Mouse (Mus musculus): ENCODE data around the gene Kcna3. TPM values are rescaled to one million over a fixed set of nuclear protein-coding genes. Genes with fewer than 3 reads are reported as not detected.

The Kcna3 gene
- 0.59 and 1.6 TPM in 2 replicates for polyA plus RNA-seq (2014; fragmentation: Nextera tagmentation; extraction: Ambion mirVana)

- H3K4me2 ChIP-seq (replicated peaks; ENCODE audit: low read depth, low read length) = peak within 1 kb of the TSS; percentile 99
- 0 out of 2 replicates have a peak within 1 kb of the TSS, but pooled peaks have one; percentile 21 for H3K27ac ChIP-seq (ENCODE audit: low read length)
- peak within 1 kb of the TSS; percentile 62 for H3K4me3 ChIP-seq (ENCODE audit: low read depth, low read length)
- H3K27me3 ChIP-seq (ENCODE audit: control insufficient read depth, insufficient read depth, low read length) = 0 out of 2 replicates have a peak, but pooled peaks cover 3% of the 10 kb centered on the region
- H3K9ac ChIP-seq (replicated peaks; ENCODE audit: low read depth, low read length) = peak within 1 kb of the TSS; percentile 40
- WGBS = under 1% methylated on average over 50 of the region's 80 CpGs
- 0 out of 2 replicates have a peak, but pooled peaks cover 4% of the 10 kb centered on the region for H3K4me1 ChIP-seq (ENCODE audit: control insufficient read depth, insufficient read depth, low read length)
- no peaks in the 10 kb centered on the region for H3K36me3 ChIP-seq (ENCODE audit: control insufficient read depth, insufficient read depth, low read length)
- H3K9me3 ChIP-seq (ENCODE audit: control insufficient read depth, low read depth, low read length) = no peaks in the 10 kb centered on the region
- ATAC-seq (ENCODE audit: insufficient number of reproducible peaks, insufficient read depth, low FRiP score, low read depth) = peak; percentile 93
Observed at GRCm38 (mm10) chr3:107035521-107036457, at the start of gene Kcna3. Kcna3 (plus strand) TSS chr3:107036169.

GRCm38 (mm10) chr3:106991334-106991733 lies 44.6 kb upstream of the Kcna3 start:
- Histone ChIP-seq H3K27me3 (ENCODE audit: control insufficient read depth, insufficient read depth, low read length) (no peaks in the 10 kb centered on the region), H3K4me2 (replicated peaks; ENCODE audit: low read depth, low read length) (no peak overlapping the region), H3K9me3 (ENCODE audit: control insufficient read depth, low read depth, low read length) (no peaks in the 10 kb centered on the region), H3K4me1 (ENCODE audit: control insufficient read depth, insufficient read depth, low read length) (no peaks in the 10 kb centered on the region), H3K9ac (replicated peaks; ENCODE audit: low read depth, low read length) (no peak overlapping the region), H3K36me3 (ENCODE audit: control insufficient read depth, insufficient read depth, low read length) (no peaks in the 10 kb centered on the region), H3K4me3 (ENCODE audit: low read depth, low read length) (no peak overlapping the region), H3K27ac (ENCODE audit: low read length) (no peak overlapping the region)
- ATAC-seq (ENCODE audit: insufficient number of reproducible peaks, insufficient read depth, low FRiP score, low read depth) = no peak
- WGBS = 75% methylated on average over 1 of the region's 1 CpGs

GRCm38 (mm10) chr3:106995347-106995746 lies 40.6 kb upstream of the Kcna3 start:
- Histone ChIP-seq H3K4me1 (ENCODE audit: control insufficient read depth, insufficient read depth, low read length) (no peaks in the 10 kb centered on the region), H3K36me3 (ENCODE audit: control insufficient read depth, insufficient read depth, low read length) (no peaks in the 10 kb centered on the region), H3K27ac (ENCODE audit: low read length) (no peak overlapping the region), H3K27me3 (ENCODE audit: control insufficient read depth, insufficient read depth, low read length) (no peaks in the 10 kb centered on the region), H3K4me3 (ENCODE audit: low read depth, low read length) (no peak overlapping the region), H3K9ac (replicated peaks; ENCODE audit: low read depth, low read length) (no peak overlapping the region), H3K4me2 (replicated peaks; ENCODE audit: low read depth, low read length) (no peak overlapping the region), H3K9me3 (ENCODE audit: control insufficient read depth, low read depth, low read length) (no peaks in the 10 kb centered on the region)
- WGBS = 72% methylated on average over 1 of the region's 1 CpGs
- no peak for ATAC-seq (ENCODE audit: insufficient number of reproducible peaks, insufficient read depth, low FRiP score, low read depth)

- Histone ChIP-seq H3K27ac (ENCODE audit: low read length) (no peak overlapping the region), H3K36me3 (ENCODE audit: control insufficient read depth, insufficient read depth, low read length) (no peaks in the 10 kb centered on the region), H3K4me3 (ENCODE audit: low read depth, low read length) (no peak overlapping the region), H3K4me1 (ENCODE audit: control insufficient read depth, insufficient read depth, low read length) (no peaks in the 10 kb centered on the region), H3K4me2 (replicated peaks; ENCODE audit: low read depth, low read length) (no peak overlapping the region), H3K27me3 (ENCODE audit: control insufficient read depth, insufficient read depth, low read length) (no peaks in the 10 kb centered on the region), H3K9ac (replicated peaks; ENCODE audit: low read depth, low read length) (no peak overlapping the region), H3K9me3 (ENCODE audit: control insufficient read depth, low read depth, low read length) (no peaks in the 10 kb centered on the region)
- 64% methylated on average over 2 of the region's 2 CpGs for WGBS
- ATAC-seq (ENCODE audit: insufficient number of reproducible peaks, insufficient read depth, low FRiP score, low read depth) = no peak
Observed at GRCm38 (mm10) chr3:106996186-106996585, 39.8 kb upstream of the Kcna3 start.

- no peak overlapping the region for H3K4me3 ChIP-seq (ENCODE audit: low read depth, low read length)
- no peak for ATAC-seq (ENCODE audit: insufficient number of reproducible peaks, insufficient read depth, low FRiP score, low read depth)
- no peaks in the 10 kb centered on the region for H3K27me3 ChIP-seq (ENCODE audit: control insufficient read depth, insufficient read depth, low read length)
- H3K9me3 ChIP-seq (ENCODE audit: control insufficient read depth, low read depth, low read length) = no peaks in the 10 kb centered on the region
- WGBS = 63% methylated on average over 1 of the region's 1 CpGs
- H3K4me1 ChIP-seq (ENCODE audit: control insufficient read depth, insufficient read depth, low read length) = no peaks in the 10 kb centered on the region
- no peaks in the 10 kb centered on the region for H3K36me3 ChIP-seq (ENCODE audit: control insufficient read depth, insufficient read depth, low read length)
- no peak overlapping the region for H3K4me2 ChIP-seq (replicated peaks; ENCODE audit: low read depth, low read length)
- no peak overlapping the region for H3K9ac ChIP-seq (replicated peaks; ENCODE audit: low read depth, low read length)
- H3K27ac ChIP-seq (ENCODE audit: low read length) = no peak overlapping the region
Observed at GRCm38 (mm10) chr3:106998370-106998769, 37.6 kb upstream of the Kcna3 start.

- Histone ChIP-seq H3K4me1 (ENCODE audit: control insufficient read depth, insufficient read depth, low read length) (no peaks in the 10 kb centered on the region), H3K4me2 (replicated peaks; ENCODE audit: low read depth, low read length) (no peak overlapping the region), H3K4me3 (ENCODE audit: low read depth, low read length) (no peak overlapping the region), H3K36me3 (ENCODE audit: control insufficient read depth, insufficient read depth, low read length) (no peaks in the 10 kb centered on the region), H3K27me3 (ENCODE audit: control insufficient read depth, insufficient read depth, low read length) (no peaks in the 10 kb centered on the region), H3K27ac (ENCODE audit: low read length) (no peak overlapping the region), H3K9ac (replicated peaks; ENCODE audit: low read depth, low read length) (no peak overlapping the region), H3K9me3 (ENCODE audit: control insufficient read depth, low read depth, low read length) (no peaks in the 10 kb centered on the region)
- 65% methylated on average over 2 of the region's 2 CpGs for WGBS
- no peak for ATAC-seq (ENCODE audit: insufficient number of reproducible peaks, insufficient read depth, low FRiP score, low read depth)
Observed at GRCm38 (mm10) chr3:107000165-107000564, 35.8 kb upstream of the Kcna3 start.

- no peaks in the 10 kb centered on the region for H3K4me1 ChIP-seq (ENCODE audit: control insufficient read depth, insufficient read depth, low read length)
- no peak overlapping the region for H3K9ac ChIP-seq (replicated peaks; ENCODE audit: low read depth, low read length)
- H3K36me3 ChIP-seq (ENCODE audit: control insufficient read depth, insufficient read depth, low read length) = no peaks in the 10 kb centered on the region
- H3K27ac ChIP-seq (ENCODE audit: low read length) = no peak overlapping the region
- ATAC-seq (ENCODE audit: insufficient number of reproducible peaks, insufficient read depth, low FRiP score, low read depth) = no peak
- H3K4me2 ChIP-seq (replicated peaks; ENCODE audit: low read depth, low read length) = no peak overlapping the region
- H3K9me3 ChIP-seq (ENCODE audit: control insufficient read depth, low read depth, low read length) = no peaks in the 10 kb centered on the region
- WGBS = 78% methylated on average over 8 of the region's 8 CpGs
- no peak overlapping the region for H3K4me3 ChIP-seq (ENCODE audit: low read depth, low read length)
- H3K27me3 ChIP-seq (ENCODE audit: control insufficient read depth, insufficient read depth, low read length) = no peaks in the 10 kb centered on the region
Observed at GRCm38 (mm10) chr3:107002249-107003123, 33.5 kb upstream of the Kcna3 start.

- Histone ChIP-seq H3K4me1 (ENCODE audit: control insufficient read depth, insufficient read depth, low read length) (no peaks in the 10 kb centered on the region), H3K4me3 (ENCODE audit: low read depth, low read length) (no peak overlapping the region), H3K9me3 (ENCODE audit: control insufficient read depth, low read depth, low read length) (no peaks in the 10 kb centered on the region), H3K9ac (replicated peaks; ENCODE audit: low read depth, low read length) (no peak overlapping the region), H3K4me2 (replicated peaks; ENCODE audit: low read depth, low read length) (no peak overlapping the region), H3K36me3 (ENCODE audit: control insufficient read depth, insufficient read depth, low read length) (no peaks in the 10 kb centered on the region), H3K27me3 (ENCODE audit: control insufficient read depth, insufficient read depth, low read length) (no peaks in the 10 kb centered on the region), H3K27ac (ENCODE audit: low read length) (no peak overlapping the region)
- WGBS = 67% methylated on average over 4 of the region's 4 CpGs
- ATAC-seq (ENCODE audit: insufficient number of reproducible peaks, insufficient read depth, low FRiP score, low read depth) = no peak
Observed at GRCm38 (mm10) chr3:107009329-107010076, 26.5 kb upstream of the Kcna3 start.

Data from stomach, embryonic 14.5 days (tissue).